Mouse (Mus musculus) stomach, embryonic 16.5 days (tissue): Measurements from ENCODE around the gene Hoxd12. TPM values are rescaled to one million over a fixed set of nuclear protein-coding genes. Genes with fewer than 3 reads are reported as not detected.

ENCODE experiments used
- ATAC-seq: fragments of 200-750 bp; cut with Nextera tagmentation; 2 replicates; pipeline ENCODE4 v1.8.0; 2017; ENCODE audit warnings: moderate number of reproducible peaks, moderate TSS enrichment; ENCODE audit not compliant: insufficient read depth, low FRiP score
- H3K27ac ChIP-seq: fragments of 300-500 bp; sonication (generic); 2 replicates; pipeline ENCODE4 v1.5.1; 2014; ENCODE audit warnings: low read length
- H3K27me3 ChIP-seq: fragments of 300-500 bp; sonication (generic); 2 replicates; pipeline ENCODE4 v1.6.1; 2014; ENCODE audit warnings: low read length, control low read depth, mixed read lengths; ENCODE audit not compliant: control insufficient read depth, insufficient read depth
- H3K36me3 ChIP-seq: fragments of 300-500 bp; sonication (generic); 2 replicates; pipeline ENCODE4 v1.6.1; 2014; ENCODE audit warnings: low read length; ENCODE audit not compliant: control insufficient read depth, insufficient read depth
- H3K4me1 ChIP-seq: fragments of 300-500 bp; sonication (generic); 2 replicates; pipeline ENCODE4 v1.6.1; 2014; ENCODE audit warnings: low read length, control low read depth, mixed read lengths; ENCODE audit not compliant: control insufficient read depth, insufficient read depth
- H3K4me2 ChIP-seq: fragments of 300-500 bp; sonication (generic); 2 replicates; pipeline ENCODE4 v1.6.1; 2014; ENCODE audit warnings: low read depth, low read length, mixed read lengths
- H3K4me3 ChIP-seq: fragments of 300-500 bp; sonication (generic); replicated peaks from 2 replicates; pipeline ENCODE4 v1.5.1; 2014; ENCODE audit warnings: mild to moderate bottlenecking, low read length
- H3K9ac ChIP-seq: fragments of 300-500 bp; sonication (generic); 2 replicates; pipeline ENCODE4 v1.6.1; 2014; ENCODE audit warnings: low read length
- H3K9me3 ChIP-seq: fragments of 300-500 bp; sonication (generic); replicated peaks from 2 replicates; pipeline ENCODE4 v1.6.1; 2016; ENCODE audit warnings: low read length, control low read depth; ENCODE audit not compliant: control insufficient read depth
- WGBS: fragments of 180-500 bp; shearing (Covaris S2); extraction: QIAGEN DNeasy Blood & Tissue Kit; methylation state at CpG from one replicate; pipeline ENCODE4 v1.1.7; 2014; 5-methylcytosine and 5-hydroxymethylcytosine counted together
- polyA plus RNA-seq: library from polyadenylated mRNA; unstranded; fragments of >200 nt; fragmentation: Nextera tagmentation; extraction: Ambion mirVana; gene quantifications from 2 replicates; pipeline ENCODE4 v1.2.1, GENCODE M21; 2015

Hoxd12 gene
- polyA plus RNA-seq, 1 experiment from 2014 or later, result 0.05 TPM

DNA sequence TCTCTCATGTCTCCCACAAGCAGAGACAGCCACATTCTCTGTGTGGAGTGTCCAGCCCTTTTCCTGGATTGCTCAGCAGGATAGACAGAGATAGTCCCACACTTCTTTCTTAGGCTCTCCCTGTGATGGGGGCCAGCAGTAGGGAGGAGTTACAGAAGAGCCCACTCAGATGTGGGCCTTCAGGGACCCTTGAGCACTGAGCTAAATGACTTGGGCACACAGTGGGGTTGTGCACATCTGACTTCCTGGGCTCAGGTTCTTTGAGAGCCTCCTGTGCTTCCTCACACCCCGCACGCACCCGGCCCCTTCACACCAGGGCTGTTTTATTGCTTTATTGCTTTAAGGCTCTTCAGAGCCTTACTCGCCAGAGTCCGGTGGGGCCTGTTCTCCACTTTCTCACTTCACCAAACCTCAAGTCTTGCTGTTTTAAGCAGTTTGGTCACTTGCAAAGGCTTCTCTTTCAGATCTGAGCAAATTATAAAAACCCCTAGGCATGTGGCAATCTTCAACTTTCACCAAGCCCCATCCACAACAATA is 46.2 kb downstream of the Hoxd12 start:
- H3K4me2 ChIP-seq, result no peak overlapping the region
- H3K9ac ChIP-seq, result no peak overlapping the region
- H3K36me3 ChIP-seq, result no peaks in the 10 kb centered on the region
- no peak overlapping the region for H3K4me3 ChIP-seq
- WGBS, result 32% methylated on average over 5 of the region's 5 CpGs
- no peaks in the 10 kb centered on the region for H3K9me3 ChIP-seq
- H3K27me3 ChIP-seq, result peaks cover 94% of the 10 kb centered on the region
- H3K27ac ChIP-seq, result no peak overlapping the region
- ATAC-seq, result no peak
- no peaks in the 10 kb centered on the region for H3K4me1 ChIP-seq

DNA sequence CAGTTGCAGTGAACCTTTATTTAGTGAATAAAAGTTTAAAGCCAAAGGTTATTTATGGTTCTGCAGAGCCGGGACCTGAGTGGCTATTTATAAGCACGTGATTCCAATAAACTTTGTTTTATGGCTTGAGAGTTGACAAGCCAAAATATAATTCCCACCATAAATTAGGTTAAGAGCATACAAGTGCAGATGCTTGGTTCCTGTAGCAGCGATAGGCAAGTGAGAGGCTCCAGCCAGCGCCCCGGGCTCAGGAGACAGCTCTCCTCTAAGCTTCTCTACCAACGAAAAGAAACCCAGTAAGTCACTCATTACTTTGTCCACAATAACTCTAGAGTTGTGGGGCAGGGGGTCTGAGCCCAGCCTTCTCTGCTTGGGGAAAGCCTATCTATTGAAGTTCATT is 47.1 kb downstream of the Hoxd12 start:
- no peak for ATAC-seq
- no peaks in the 10 kb centered on the region for H3K4me1 ChIP-seq
- 11% methylated on average over 6 of the region's 6 CpGs for WGBS
- no peak overlapping the region for H3K27ac ChIP-seq
- H3K4me2 ChIP-seq, result no peak overlapping the region
- no peak overlapping the region for H3K4me3 ChIP-seq
- no peaks in the 10 kb centered on the region for H3K9me3 ChIP-seq
- no peak overlapping the region for H3K9ac ChIP-seq
- peaks cover 95% of the 10 kb centered on the region for H3K27me3 ChIP-seq
- no peaks in the 10 kb centered on the region for H3K36me3 ChIP-seq

DNA sequence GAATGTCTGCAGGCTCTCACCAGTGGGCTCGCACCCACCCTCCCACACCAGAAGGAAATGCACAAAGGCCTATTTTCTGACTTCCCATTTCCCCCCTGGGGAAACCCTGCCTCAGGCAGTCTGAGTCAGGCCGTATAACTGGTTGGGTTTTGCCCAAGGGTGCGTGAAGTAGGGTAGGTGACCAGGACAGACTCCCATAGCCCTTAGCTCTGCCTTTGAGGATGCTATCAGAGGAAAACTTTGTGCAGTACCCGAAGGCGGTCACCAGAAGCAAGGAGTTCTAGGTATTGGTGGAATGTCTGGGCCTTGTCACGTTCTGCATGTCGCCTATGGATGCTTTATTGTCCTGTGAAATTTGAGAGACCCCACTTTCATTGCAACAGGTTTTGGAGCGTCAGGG is 48.1 kb downstream of the Hoxd12 start:
- ATAC-seq, result no peak
- Histone ChIP-seq H3K27me3 (peaks cover 95% of the 10 kb centered on the region), H3K9me3 (no peaks in the 10 kb centered on the region), H3K4me1 (no peaks in the 10 kb centered on the region), H3K27ac (no peak overlapping the region), H3K4me3 (no peak overlapping the region), H3K36me3 (no peaks in the 10 kb centered on the region), H3K9ac (no peak overlapping the region), H3K4me2 (no peak overlapping the region)
- 25% methylated on average over 8 of the region's 8 CpGs for WGBS

DNA sequence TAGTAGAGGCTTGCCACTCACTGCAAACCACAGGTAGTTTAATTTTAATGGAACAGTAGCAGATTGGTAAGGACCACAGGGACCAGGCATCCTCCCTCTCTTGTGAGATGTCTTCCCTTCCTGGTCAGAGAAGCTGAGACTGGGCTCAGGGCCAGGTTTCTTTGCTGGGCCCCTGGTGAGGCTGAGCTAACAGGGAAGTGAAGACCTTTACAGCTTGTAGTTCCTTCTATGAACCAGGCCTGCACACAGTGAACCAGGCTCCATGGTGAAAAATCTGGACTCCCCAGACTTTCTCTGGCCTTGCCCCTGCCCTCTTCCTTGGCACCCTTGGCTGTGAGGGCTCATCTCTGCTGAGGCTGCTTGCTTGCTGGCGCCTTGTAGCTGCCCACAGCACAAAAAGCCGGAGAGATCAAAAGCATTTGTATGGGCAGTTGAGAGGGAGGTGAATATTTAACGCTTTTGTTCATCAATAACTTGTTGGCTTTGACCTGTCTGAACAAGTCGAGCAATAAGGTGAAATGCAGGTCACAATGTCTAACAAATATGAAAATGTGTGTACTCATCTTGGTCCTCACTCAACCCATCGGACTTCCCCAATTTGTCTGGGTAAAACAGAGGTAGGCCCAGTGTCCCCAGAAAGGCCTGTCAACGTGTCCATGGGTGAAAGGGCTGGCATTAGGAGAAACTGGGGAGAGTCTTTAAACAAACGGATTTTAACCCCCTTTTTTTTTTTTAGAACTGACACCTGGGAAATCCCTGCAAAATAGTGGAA is 49.6 kb downstream of the Hoxd12 start:
- Histone ChIP-seq H3K4me1 (no peaks in the 10 kb centered on the region), H3K36me3 (no peaks in the 10 kb centered on the region), H3K9me3 (no peaks in the 10 kb centered on the region), H3K4me3 (no peak overlapping the region), H3K27ac (no peak overlapping the region), H3K27me3 (peaks cover 98% of the 10 kb centered on the region), H3K9ac (no peak overlapping the region), H3K4me2 (no peak overlapping the region)
- no peak for ATAC-seq
- 36% methylated on average over 7 of the region's 7 CpGs for WGBS

DNA sequence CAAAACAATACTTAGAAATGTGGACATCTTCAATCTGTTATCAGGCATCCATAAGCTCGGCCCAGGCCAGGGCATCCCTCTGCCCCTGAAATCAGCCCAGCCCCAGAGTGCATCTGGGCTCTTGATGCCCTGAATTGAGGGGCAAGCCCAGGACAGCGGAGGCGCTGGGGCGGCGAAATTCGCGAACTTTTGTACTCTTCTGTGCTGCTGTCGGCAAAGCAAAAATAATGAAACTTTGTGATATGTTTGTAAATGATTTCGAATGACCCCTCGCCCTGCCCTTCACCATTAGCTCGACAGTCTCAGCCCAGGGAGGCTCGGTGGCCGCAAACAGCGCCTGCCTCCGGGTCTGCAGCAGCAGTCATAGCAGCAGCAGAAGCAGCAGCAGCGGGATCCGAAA is 50.4 kb downstream of the Hoxd12 start:
- ATAC-seq, result no peak
- no peak overlapping the region for H3K27ac ChIP-seq
- H3K27me3 ChIP-seq, result peaks cover 95% of the 10 kb centered on the region
- H3K9ac ChIP-seq, result no peak overlapping the region
- no peaks in the 10 kb centered on the region for H3K9me3 ChIP-seq
- H3K36me3 ChIP-seq, result no peaks in the 10 kb centered on the region
- no peak overlapping the region for H3K4me2 ChIP-seq
- WGBS, result 18% methylated on average over 17 of the region's 17 CpGs
- no peaks in the 10 kb centered on the region for H3K4me1 ChIP-seq
- H3K4me3 ChIP-seq, result no peak overlapping the region

DNA sequence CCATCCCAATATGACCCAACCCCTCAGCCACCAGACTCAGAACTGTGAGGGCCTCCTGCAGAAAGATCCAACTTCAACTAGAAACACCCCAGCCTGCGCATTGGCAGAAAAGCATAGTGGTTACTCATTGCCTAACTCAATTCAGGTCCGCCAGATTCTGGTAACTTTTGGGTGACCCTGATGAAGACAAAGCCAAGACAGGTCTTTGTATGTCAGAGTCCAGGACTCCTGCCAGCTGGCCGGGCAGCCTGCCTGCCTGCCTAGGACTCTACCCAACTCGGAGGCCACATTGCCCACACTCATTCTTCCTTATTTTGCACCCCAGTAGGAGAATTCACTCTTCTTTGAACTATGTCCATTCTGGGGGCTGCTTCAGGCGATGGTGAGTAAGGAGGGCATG is 51.7 kb downstream of the Hoxd12 start, which contains the start of gene Gm28230:
TSS of gene Gm28230 (plus strand) at position 178 of the 400 bp plus-strand sequence.
- H3K27me3 ChIP-seq, result peaks cover 94% of the 10 kb centered on the region
- peak within 1 kb of the TSS; percentile 38 for H3K4me2 ChIP-seq
- H3K4me1 ChIP-seq, result no peaks in the 10 kb centered on the region
- H3K9me3 ChIP-seq, result no peaks in the 10 kb centered on the region
- H3K27ac ChIP-seq, result no peak within 1 kb of the TSS
- WGBS, result 29% methylated on average over 5 of the region's 5 CpGs
- ATAC-seq, result no peak
- no peaks in the 10 kb centered on the region for H3K36me3 ChIP-seq
- no peak within 1 kb of the TSS; the same call in 1 of the 2 replicates for H3K9ac ChIP-seq
- H3K4me3 ChIP-seq, result peak within 1 kb of the TSS; percentile 29

DNA sequence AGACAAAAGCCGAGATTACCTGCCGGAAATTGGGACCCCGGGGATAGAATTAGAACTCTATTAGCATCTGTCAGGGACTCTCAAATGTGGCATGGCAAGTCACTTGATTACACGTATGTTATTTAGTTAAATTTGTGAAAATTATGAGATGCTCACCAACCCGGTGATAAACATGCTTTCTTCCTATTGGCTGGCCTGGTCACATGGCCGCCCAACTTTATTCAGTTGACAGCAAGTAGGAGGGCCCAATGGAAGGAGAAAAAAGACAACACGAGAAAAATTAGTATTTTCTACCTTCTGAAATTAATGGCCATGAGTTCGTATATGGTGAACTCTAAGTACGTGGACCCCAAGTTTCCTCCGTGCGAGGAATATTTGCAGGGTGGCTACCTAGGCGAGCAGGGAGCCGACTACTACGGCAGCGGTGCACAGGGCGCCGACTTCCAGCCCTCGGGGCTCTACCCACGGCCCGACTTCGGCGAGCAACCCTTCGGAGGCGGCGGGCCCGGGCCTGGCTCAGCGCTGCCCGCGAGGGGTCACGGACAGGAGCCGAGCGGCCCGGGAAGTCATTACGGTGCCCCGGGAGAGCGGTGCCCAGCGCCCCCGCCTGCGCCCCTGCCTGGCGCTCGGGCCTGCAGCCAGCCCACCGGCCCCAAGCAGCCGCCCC is 52.3 kb downstream of the Hoxd12 start:
- Histone ChIP-seq H3K9ac (no peak overlapping the region; the same call in 1 of the 2 replicates), H3K4me1 (no peaks in the 10 kb centered on the region), H3K36me3 (no peaks in the 10 kb centered on the region), H3K9me3 (no peaks in the 10 kb centered on the region), H3K4me3 (peak overlapping the region; percentile 29), H3K4me2 (peak overlapping the region; percentile 38), H3K27me3 (peaks cover 95% of the 10 kb centered on the region), H3K27ac (no peak overlapping the region)
- ATAC-seq, result no peak
- 7% methylated on average over 40 of the region's 43 CpGs for WGBS
